Mouse (Mus musculus): ENCODE results near the gene Vnn1. TPM values are rescaled to one million over a fixed set of nuclear protein-coding genes. Genes with fewer than 3 reads are reported as not detected.
A peak's percentile ranks its signal among the peaks of the same experiment; 100 is the strongest.

Gene Vnn1
- total RNA-seq, 1 experiment from 2014 or later, result 2.7 TPM

DNA sequence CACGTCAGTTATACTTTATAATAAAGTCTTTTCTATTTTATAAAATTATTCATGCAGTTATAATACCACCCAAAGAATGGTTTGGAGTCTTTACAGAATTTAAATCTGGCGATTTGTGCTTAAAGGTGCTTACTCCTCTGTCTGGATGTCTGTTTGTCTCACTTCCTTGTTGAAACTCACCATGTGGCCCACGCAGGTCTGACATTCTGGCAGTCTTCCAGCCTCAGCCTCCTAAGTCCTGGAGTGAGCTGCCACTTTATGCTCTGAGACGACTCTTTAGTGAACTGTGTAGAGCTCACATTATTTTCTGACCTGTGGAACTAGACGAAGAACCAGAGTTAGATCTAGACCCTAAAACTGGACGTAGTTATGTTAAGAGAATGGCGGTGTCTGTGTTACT is 53.5 kb downstream of the Vnn1 start:
- 0 out of 4 replicates have a peak, but pooled peaks of 1 of the 2 experiments have one; percentile 29 for ATAC-seq (replicated peaks in 1 of 2; ENCODE audit: insufficient read depth in 1 of 2, low FRiP score in 2 of 2, low TSS enrichment in 1 of 2, low read depth in 1 of 2, poor library complexity in 2 of 2, severe bottlenecking in 2 of 2)

DNA sequence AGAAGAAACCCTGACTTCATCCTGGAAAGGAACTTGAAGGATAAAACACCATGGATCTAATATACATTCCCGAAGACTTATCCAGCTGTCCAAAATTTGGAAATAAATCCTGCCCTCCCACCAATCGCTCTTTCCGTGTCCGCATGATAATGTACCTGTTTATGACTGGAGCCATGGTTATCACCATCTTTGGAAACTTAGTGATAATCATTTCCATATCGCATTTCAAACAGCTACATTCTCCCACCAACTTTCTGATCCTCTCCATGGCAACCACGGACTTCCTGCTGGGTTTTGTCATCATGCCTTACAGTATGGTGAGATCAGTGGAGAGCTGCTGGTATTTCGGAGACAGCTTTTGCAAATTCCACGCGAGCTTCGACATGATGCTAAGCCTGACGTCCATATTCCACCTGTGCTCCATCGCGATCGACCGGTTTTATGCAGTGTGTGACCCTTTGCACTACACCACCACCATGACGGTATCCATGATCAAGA is 55.1 kb downstream of the Vnn1 start, which contains the start of gene Taar3:
TSS of gene Taar3 (plus strand) at position 51 of the 498 bp plus-strand sequence.
- ATAC-seq (replicated peaks in 1 of 2; ENCODE audit: insufficient read depth in 1 of 2, low FRiP score in 2 of 2, low TSS enrichment in 1 of 2, low read depth in 1 of 2, poor library complexity in 2 of 2, severe bottlenecking in 2 of 2), result no peak

DNA sequence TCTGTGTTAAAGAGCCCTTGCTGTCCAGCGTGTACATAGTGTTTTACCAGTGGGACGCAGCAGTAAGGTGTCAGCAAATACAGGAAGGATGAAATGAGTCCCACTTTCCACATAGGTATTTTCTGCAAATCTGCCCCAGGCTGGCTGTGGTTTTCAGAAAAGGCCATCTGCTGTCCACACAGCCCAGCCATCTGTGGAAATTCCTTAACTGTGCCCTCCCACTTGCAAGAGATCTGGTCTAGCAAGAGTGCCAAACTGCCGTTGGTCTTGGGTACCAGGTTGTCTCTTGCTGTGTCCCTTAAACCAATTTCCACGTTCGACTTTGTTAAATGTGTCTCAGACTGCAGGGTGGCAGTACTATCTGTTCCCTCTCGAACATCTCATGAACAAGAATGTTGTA is 57.2 kb downstream of the Vnn1 start:
- no peak for ATAC-seq (replicated peaks in 1 of 2; ENCODE audit: insufficient read depth in 1 of 2, low FRiP score in 2 of 2, low TSS enrichment in 1 of 2, low read depth in 1 of 2, poor library complexity in 2 of 2, severe bottlenecking in 2 of 2)

Other genes with a start within 250 kb of the Vnn1 start
- gene Rps12, start 107.4 kb upstream of the Vnn1 start, total RNA-seq (2017), result 1,082 and 2,100 TPM in 2 replicates
- 1.2 and 2.4 TPM in 2 replicates for gene Slc18b1, start 97.7 kb upstream of the Vnn1 start, total RNA-seq (2017)
- gene Vnn3, start 43.2 kb upstream of the Vnn1 start, total RNA-seq (2017), result 1.0 TPM in 1 of 2 replicates, not detected in the other
- gene Taar1, start 25.7 kb downstream of the Vnn1 start, total RNA-seq (2017), result not detected in 2 replicates
- not detected in 2 replicates for gene Taar2, start 43.9 kb downstream of the Vnn1 start, total RNA-seq (2017)
- not detected in 2 replicates for gene Taar3, start 54.9 kb downstream of the Vnn1 start, total RNA-seq (2017)
- not detected in 2 replicates for gene Taar4, start 65.8 kb downstream of the Vnn1 start, total RNA-seq (2017)
- not detected in 2 replicates for gene Taar5, start 76.0 kb downstream of the Vnn1 start, total RNA-seq (2017)
- not detected in 2 replicates for gene Taar6, start 91.0 kb downstream of the Vnn1 start, total RNA-seq (2017)
- not detected in 2 replicates for gene Taar7a, start 98.8 kb downstream of the Vnn1 start, total RNA-seq (2017)
- gene Taar7b, start 105.3 kb downstream of the Vnn1 start, total RNA-seq (2017), result not detected in 2 replicates
- gene Taar7d, start 132.5 kb downstream of the Vnn1 start, total RNA-seq (2017), result not detected in 2 replicates
- gene Taar7e, start 142.9 kb downstream of the Vnn1 start, total RNA-seq (2017), result not detected in 2 replicates
- gene Taar7f, start 154.8 kb downstream of the Vnn1 start, total RNA-seq (2017), result not detected in 2 replicates
- not detected in 2 replicates for gene Taar8a, start 181.8 kb downstream of the Vnn1 start, total RNA-seq (2017)
- gene Taar8b, start 197.6 kb downstream of the Vnn1 start, total RNA-seq (2017), result not detected in 2 replicates
- not detected in 2 replicates for gene Taar8c, start 207.2 kb downstream of the Vnn1 start, total RNA-seq (2017)
- not detected in 2 replicates for gene Taar9, start 214.8 kb downstream of the Vnn1 start, total RNA-seq (2017)